Mouse (Mus musculus): ENCODE measurements around the gene Fbn1.

The Fbn1 gene

DNA sequence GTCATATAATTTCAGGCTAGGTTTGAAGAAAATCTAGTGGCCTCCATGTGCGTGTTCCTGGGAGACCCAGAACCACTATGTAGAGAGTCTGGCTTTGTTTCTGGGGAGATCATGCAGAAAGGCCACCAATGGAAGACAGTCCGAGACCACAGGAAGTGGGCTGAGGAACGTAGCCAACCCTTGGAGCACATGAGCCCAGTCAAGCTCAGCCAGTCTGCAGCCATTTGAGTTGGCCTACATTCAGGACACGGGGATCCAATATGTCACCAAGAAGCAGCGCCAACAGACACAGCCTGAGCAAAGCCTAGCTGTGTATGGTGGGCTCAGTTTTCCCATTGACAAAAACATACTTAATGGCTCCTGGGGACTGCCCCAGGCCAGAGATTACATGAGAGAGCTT is 11.1 kb downstream of the Fbn1 start:
- peak; percentile 51 for DNase-seq

DNA sequence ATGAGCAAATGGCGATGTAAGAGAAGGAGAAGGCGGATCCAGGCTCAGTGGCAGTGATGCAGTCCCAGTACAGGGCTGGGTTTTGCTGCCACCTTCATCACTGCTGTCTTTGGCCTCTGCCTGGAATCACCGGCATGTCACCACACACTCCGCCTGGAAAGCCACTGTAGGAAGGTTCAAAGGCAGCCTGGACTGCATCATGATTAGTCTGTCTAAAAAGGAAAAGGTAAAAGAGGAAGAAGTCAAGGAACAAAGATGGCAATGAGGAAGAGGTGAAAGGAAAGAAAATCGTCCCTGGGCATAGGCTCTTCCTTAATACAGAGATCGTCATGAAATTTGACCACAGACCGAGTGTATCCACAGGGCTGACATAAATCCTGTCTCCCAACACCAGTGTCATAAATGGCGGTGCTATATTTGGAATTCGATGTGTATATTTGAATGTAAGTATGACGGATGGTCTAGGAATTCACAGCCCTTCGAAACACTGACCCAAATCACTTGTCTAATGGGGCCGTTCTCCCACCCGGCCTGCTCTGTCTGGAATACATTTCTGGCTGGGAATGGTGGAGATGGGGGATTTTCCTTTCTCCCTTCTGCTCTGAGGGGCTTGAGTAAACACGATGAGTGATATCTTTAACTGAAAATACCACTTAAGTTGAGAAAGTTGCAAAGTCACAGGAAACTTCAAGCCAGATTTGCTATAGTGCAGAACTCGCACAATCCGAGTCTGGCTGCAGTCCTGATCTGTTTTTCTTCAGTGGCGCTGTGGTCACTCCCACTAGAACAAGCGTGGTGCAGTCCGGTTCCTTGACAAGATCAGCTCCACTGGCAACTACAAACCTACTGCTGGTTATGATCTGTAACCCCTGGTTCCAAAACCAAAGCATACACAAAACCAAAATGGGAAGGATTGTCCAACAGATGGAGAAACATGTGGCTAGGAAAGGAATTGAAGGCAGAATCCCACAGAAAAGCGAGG is 12.7 kb downstream of the Fbn1 start:
- peak; percentile 26 for DNase-seq

DNA sequence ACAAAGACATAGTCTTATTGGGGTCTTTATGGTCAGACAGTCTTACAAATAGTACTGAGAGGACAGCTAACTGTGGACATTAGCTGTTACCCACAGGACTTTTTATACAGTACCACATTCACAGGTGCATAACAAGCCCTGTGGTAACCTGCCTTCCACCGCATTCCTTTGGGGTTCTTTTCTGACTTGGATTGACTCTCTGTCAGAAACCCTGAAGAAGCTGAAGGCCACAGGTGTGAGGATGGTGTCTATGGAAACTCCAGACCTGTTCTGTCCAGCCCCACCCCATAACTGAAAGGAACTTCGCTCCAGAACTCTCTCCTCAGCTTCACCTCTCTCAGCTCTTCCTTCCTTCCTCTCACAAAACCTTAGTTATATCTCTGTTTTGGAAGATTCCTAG is 13.5 kb downstream of the Fbn1 start:
- no peak for DNase-seq

DNA sequence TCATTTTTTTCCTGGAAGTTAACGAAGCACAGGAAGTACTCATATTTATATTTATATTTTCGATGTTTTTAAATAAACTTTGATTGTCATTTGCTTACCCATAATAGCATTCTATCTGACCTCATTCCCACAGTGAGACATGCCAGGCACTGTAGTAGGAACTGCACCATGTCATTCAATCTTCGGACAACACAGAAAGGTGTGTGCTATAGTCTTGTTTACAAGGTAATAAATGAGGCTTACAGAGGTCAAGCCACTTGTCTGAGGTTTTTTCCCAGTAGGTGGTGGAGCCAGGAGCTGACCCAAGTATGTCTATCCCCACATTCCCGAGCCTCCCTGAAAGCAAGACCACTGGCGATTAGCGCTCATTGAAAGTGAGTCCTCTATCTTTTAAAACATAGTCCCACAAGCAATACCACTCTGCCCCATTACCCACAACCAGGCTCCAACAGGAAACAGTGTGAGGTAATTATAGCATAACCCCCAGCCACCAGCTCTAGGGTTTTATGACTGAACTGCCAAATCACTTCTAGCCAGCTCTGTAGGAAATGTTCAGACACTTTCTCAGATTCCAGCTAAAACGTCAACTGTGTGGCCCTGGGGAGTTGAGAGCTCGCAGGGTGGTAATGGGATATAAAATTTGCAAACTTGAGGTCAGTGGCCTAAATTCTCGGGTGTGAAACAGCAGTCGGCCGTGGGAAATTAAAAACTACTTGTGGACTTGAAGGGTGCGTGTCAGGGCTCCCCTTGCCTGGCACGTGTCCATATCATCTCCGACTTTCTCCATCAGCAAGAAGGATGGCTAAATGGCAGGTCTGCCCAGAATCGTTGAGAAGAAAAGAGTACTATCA is 15.5 kb downstream of the Fbn1 start:
- peak; percentile 33 for DNase-seq

DNA sequence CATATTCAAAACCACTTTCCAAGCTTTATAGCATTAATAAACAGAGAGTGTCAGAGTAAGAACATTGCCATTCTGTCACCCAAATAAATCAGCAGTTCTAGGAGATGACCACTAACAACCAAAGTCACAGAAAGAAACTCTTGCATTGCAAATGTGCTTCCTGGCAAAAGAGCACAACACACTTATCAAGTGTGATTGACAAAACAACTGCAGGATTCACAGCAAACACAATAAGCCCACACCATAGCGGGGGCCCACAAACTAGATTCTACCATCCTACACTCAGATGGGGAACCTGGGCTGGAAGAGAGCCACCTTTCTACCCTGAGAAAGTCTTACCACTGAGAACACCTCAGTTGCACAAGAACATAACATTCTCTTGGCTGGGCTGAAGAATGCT is 17.8 kb downstream of the Fbn1 start:
- no peak for DNase-seq

DNA sequence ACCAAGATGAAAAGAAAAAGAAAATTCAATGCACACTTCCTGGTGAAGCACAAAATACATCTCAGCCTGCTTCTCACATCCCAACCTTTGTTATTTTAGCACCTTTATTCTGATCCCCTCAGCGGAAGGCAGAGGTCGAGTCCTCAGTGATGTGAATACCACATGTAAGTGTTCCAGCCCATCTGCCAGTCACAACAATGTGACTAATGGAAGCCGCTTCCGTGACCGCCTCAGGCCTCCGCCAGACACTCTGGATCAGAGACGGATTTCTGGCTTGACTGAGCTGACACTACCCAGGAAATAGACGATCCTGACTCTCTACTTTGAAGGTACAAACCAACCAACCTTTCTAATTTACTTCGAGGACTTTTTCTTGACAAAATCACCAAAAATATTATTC is 22.9 kb downstream of the Fbn1 start:
- no peak for DNase-seq

DNA sequence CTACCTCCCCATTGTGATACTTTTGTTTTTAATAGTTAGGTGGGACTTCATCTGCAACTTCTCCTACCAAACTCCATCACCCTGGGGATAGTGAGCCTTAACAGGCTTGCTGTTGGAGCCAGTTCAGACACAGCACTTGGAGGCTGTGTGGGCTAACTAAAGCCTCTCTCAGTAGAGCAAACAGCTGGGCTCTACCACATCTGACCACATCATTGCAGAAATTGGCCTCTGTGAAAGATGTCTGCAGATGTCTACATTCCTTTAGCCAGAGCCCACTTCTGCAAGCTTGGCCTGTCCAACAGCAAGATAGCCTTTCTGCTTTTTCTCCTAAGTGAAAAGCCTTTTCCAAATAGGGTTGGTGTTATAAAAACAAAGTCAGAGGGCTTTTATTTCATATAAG is 23.6 kb downstream of the Fbn1 start:
- DNase-seq, result peak; percentile 48

DNA sequence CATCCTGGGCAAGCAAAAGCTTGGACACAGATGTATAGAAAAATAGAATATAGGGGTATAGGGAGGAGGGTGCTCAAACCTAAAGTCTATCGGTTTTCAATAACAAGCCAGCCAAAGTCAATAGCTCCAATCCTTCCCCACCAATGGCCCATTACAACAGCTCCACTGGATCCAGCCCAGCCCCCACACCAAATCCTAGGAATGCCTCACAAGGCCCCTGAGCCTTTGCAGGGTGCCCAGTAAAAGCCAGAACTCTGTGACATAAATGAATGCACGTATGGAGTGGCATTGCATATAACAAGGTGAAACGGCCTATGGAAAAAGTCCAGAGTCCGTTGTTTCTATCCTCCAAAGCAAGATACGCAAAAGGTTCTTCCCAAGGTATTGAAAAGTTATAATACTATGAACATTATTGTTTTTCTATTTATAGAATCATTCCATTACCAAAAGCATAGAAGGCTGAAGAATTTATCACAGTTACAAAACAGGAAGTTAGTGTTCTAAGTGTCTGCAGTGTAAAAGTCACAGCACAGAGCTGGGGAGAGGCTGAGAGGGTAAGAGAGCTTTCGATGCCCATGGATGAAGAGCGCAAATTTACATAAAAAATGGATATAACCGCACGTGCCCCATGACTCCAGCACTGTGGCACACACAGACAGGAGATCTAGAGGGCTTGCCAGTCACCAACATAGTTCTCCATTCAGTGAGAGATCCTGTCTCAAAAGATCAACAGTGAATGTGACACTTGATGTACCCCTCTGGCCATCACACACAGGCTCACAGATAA is 26.1 kb downstream of the Fbn1 start:
- peak; percentile 5 for DNase-seq

DNA sequence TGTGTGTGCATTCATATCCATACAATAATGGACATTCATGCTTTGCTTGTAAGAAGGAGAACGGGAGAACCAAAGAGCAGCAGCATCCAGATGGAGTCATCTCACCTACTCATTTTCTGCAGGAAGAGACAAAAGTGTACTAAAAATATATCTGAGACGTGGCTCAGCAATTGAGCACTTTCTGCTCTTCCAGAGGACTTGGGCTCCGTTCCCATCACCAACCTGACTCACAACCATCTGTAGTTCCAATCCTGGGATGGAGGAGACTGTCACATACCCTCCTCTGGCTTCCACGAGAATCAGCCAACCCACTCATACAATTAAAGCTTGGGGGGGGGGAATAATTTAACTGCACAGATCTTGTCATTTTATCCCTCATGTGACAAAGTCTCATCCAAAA is 26.7 kb downstream of the Fbn1 start:
- peak; percentile 2 for DNase-seq

DNA sequence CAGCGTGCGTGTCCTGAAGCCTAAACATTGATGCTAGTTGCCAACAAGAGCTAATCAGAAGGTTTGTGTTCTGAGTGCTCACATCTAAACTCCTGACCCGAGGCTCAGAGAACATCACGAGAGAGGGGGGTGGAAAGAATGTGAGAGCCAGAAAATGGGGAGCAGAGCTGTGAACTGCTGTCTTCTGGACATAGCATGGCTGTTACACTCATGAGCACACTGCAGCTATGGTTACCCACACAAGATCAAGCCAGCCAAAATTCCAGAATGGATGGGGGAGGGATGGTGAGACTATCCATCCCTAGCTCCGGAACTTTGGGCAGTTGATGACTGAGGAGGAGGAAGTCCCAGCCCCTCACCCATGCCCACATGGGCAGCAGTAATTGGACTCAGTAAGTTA is 27.7 kb downstream of the Fbn1 start:
- DNase-seq, result peak; percentile 39

DNA sequence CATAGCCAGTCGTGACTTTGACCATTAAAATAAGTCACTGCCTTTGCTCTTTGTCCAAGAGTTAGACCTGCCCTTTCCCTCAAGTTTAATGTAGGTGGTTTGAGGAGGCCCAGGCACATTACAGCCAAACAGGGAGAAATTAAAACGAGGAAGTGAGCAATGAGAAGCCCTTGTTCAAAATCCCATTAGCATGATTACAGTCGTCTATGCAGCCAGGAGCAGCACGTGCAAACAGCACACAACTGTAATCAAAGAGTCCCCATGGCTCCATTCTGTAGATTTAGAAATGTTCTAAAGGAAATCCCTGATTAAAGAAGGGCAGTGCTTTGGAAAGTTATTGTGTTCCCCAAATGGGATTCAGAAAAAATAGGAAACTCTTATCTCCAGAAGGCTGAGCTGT is 29.1 kb downstream of the Fbn1 start:
- no peak for DNase-seq

DNA sequence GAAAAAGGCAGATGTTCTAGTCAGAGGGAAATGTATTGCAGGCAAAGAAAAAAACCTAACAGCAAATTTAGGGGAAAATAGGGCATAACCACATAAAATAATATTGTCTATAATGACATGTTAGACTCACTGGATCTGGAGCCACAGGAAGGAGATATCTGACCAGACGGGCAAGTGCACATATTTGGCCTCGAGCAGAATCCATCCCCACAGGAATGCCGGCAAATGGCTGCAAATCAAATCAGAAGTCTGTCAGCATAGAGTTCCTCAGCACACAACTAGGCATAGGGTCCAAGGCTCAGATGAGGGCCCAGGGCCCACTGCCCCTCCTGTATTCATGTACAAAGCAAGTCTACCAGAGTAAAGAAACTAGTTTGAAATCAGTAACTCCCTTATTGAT is 30.4 kb downstream of the Fbn1 start:
- DNase-seq, result no peak

DNA sequence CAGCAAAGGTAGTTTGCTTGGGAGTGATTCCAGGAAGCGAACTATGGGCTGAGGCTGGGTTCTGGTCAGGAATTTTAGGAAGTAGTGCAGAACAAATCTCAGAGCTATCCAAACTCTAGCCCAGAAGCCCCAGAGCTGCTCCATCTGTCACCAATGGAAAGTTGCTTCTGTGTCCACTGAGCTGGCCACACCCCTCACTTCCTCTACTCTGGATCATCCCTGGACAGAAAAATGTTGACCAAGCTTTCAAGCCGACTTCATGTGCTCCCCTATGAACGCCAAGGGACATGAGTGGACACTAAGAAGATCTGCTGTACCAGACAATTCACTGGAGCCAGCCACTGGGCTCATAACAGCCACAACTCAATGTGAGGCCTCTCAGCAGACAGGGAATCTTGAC is 31.6 kb downstream of the Fbn1 start:
- peak; percentile 24 for DNase-seq

DNA sequence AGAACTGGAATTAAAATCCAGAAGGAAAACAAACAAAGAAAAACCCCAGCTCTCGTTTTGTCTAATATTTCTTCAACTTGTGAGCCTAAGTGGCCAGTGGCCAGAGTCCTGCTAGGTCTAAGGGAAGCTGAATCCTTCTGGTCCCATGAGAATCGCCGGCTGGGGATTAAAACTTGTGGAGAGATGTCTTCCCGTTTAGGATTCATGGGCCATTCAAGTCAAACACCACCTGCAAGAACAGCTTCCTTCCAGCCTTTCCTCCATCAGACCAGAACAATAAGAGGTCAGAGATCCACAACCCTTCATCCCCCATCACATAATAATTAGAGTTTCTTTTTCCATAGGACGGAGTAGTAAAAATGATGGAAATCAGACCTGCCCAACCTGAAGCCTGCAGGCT is 33.1 kb downstream of the Fbn1 start:
- peak; percentile 51 for DNase-seq

DNA sequence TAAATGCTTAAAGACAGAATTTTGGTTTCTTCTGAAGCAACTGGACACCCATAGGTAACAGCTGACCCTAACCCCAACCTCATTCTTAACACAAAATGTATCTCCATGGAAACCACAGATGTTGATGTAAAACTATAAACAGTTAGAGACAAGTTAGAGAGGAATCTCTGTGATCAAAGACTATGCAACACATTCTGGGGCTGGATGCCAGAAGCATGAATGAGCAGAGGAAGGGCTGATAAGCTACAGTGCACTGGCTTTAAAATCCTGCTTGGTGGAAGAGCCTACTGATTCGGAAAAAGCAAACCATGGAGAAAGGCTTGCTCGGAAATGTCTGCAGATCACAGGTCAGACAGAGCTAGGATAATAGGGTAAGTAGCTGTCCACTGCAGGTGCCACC is 34.6 kb downstream of the Fbn1 start:
- DNase-seq, result peak; percentile 33

DNA sequence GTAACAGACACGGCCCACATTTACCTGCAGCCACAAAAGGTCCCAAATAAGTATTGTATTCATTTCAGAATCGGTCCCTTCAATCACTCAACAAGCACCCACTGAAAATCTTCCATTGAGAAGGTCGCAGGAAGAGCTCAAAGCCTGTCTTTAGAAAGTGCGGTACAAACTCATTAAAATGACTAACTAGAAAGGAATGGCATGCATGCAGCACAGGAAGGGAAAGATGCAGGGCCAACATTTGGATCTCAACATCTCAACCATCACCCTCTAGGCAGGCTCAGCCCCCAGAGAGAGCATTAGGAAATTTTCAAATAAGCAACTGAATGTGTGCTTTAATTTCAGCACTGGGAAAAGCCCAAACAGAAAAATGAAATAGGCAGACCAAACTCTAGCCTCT is 36.1 kb downstream of the Fbn1 start:
- no peak for DNase-seq

DNA sequence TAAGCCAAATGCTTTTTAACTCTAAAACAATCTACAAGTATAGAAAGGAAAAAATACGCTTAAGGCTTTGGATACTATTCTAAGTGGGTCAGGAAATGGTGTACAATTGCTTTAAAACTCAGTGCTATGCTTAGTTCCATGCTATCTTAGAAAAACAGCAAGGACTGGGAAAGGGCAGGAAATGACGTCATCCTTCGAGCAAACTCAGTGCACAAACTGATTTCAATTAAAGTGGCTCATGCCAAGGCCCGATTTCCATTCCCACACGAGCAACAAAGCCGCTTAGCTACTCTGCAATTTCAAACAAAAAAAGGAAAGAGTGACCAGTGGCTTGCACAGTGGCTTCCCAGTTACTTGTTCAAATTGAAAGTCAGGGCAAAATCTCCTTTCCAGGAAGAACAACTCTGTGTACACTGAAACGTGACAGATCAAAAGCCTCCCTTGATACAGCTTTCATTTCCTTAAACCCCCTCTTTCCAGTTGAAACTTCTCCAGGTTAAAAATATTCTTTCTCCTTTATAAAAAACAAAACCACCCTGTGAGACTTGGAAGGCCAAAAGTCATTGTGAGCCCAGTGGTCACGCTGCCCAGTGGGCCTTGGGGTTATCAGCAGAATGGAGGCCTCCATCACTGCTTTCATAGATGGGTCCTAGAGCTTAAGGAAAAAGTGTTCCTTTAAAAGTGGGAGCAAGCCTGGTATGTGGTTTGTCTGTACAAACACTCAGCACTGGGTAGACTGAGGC is 37.1 kb downstream of the Fbn1 start:
- DNase-seq, result peak; percentile 55

DNA sequence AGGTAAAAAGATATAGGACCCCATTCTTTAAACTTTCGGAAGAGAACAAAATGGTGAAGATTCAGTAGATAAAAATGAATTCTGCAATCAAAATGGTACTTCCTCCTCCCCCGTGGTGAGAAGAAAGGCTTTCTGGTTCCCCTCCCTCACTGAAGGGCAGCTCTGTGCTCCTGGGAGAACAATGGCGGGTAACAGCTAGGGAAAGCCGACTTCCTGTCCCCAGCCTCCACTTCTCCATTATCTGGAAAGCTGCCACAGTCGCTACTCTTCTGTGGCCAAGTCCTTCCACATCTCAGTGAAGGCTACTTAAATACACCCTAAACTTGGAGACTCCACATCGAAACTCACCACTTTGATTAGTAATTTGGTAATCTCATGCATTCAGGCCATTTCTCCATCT is 43.8 kb downstream of the Fbn1 start:
- DNase-seq, result peak; percentile 30

DNA sequence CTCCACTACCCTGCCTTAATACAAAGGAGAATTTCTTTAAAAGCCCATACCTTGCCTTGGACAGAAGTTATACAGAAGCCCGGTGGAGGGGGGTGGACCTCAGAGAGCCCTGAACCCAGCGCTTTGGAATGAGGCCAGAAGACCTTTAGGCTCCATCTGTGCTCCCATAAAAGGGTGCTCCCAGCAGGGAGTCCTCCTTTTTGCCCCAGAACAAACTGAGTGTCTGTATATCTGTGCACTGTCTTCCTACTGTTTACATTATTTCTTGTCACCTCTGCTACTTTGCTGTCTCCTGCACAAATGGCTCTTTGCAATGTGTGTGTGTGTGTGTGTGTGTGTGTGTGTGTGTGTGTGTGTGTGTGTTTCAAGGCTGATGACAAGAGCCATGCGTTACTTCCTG is 48.7 kb downstream of the Fbn1 start:
- DNase-seq, result no peak

DNA sequence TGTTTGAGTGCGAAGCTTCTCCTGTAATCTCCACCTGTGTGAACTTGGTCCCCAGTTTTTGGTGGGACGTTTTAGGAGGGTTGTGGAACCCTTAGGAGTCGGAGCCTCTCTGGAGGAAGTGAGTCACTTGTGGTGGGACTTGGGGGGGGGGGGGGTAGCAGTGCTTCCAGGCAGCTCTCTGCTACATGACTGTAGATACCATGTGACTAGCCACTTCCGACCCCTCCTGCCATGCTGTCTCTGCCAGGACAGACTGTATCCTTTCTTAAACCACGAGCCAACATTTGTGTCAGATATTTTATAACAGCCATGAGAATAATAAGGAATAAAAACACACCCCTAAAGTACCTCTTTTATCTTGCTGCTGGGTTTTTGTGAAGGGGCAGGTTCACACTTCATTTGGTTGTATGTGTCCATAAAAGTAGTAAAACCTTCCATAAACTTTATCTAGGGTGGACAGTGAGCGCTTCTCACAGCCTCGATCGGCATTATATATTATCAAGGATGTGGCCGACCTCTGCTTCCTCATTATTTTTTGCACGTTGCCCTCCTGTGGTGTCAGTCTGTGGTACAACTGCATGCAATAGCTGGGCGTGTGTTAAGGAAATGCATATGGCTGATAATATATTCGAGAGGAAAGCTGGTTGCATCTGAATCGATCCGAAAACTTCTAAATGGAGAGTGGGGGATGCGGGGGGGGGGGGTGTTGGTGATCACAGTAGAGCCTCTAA is 51.6 kb downstream of the Fbn1 start:
- DNase-seq, result no peak

DNA sequence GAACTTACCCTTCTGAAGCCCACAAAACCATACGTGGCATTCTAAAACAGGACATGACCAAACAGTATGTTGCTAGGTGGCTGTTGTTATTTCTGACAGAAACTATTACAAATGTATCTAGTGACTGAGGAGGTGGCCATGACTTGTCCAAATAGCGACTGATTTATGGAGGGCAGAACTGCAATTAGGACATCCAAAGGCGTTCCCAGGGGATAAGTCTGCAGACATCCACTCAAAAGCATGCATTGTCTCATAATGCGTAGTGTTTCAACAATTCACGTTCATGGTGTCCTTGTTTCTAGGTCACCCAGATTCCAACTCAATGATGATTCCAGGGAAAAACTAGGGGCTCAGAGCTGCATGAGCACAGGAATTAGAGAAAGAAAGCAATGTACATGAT is 53.0 kb downstream of the Fbn1 start:
- no peak for DNase-seq
